Comparison of ENCODE assay signal across 15 mouse cellular contexts in the genomic region with DNA sequence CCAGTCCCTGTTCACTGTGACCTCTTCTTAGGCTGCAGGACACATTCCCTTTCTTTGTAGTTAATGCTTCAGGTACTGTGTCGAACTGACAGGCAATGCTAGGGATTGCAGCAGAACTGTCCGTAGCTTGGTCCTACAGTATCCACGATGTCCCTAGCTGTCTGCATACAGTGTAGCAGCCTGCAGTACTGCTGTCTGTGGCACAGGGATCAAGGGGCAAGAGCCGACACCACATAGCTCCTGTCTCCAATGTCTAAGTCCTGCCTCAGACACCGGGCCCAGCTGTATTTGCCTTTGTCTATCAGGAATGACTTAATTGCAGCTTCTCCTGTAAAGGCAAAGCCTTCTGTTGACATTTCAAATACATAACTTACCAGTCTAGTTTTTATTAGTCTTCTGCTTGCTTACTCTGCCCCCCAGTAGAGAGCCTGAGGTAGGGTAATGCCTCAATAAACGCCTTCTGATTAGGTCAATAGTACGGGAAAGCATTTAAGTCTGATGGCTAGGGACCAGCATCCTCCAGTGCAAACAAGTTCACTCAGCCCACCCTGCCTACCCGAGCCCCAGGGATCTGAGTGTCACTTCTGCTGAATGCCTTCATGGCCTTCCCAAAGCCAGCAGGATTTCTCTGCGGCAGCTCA.
A peak's percentile ranks its signal among the peaks of the same experiment; 100 is the strongest.
DNase-seq lines count a peak whose midpoint lies in the region; ATAC-seq and TF ChIP-seq lines count a peak whose summit lies in the region.
"Had no signal": no experiment of that assay in that cellular context is flagged by ENCODE, and none has a peak within 500 bp of the region (broad histone marks: within the 10 kb centered on the region; RNA-seq: fewer than 3 reads in every experiment).

No protein-coding gene starts in this region.

- no peak overlapping the region for H3K9ac ChIP-seq in neural tube, embryonic 12.5 days
- H3K9ac ChIP-seq in midbrain, embryonic 12.5 days (replicated peaks) = no peak overlapping the region
- no peak overlapping the region for H3K9ac ChIP-seq in neural tube, embryonic 15.5 days (replicated peaks)
- H3K9ac ChIP-seq: limb, embryonic 12.5 days; liver, embryonic 13.5 days had no signal

- H3K9me3 ChIP-seq in neural tube, embryonic 12.5 days = 0 out of 2 replicates have a peak, but pooled peaks cover 3% of the 10 kb centered on the region
- 0 out of 2 replicates have a peak, but pooled peaks cover 3% of the 10 kb centered on the region for H3K9me3 ChIP-seq in midbrain, embryonic 12.5 days
- no peaks in the 10 kb centered on the region for H3K9me3 ChIP-seq in neural tube, embryonic 15.5 days (replicated peaks)
- H3K9me3 ChIP-seq: embryonic facial prominence, embryonic 10.5 days; liver, embryonic 13.5 days had no signal

- peaks cover 40% of the 10 kb centered on the region for H3K4me1 ChIP-seq in cerebellum, adult 2 months (ENCODE audit: control insufficient read depth, insufficient read depth, low read length)
- H3K4me1 ChIP-seq in neural tube, embryonic 12.5 days = 0 out of 2 replicates have a peak, but pooled peaks cover 2% of the 10 kb centered on the region
- H3K4me1 ChIP-seq in midbrain, embryonic 12.5 days = peaks cover 7% of the 10 kb centered on the region
- H3K4me1 ChIP-seq in neural tube, embryonic 15.5 days = peaks cover 22% of the 10 kb centered on the region
- H3K4me1 ChIP-seq: limb, embryonic 12.5 days; liver, embryonic 13.5 days had no signal

- no peak for DNase-seq in cerebellum, adult 2 months
- no peak for DNase-seq in cerebellum, adult 9-10 months
- DNase-seq in neural tube, embryonic 10.5 days (ENCODE audit: extremely low spot score, low spot score) = no peak
- DNase-seq in kidney, postnatal 4 days = no peak
- DNase-seq: gastrocnemius, postnatal 25 days; kidney, postnatal 10 days; layer of hippocampus, adult 9-11 months; liver, embryonic 13.5 days; thymus, postnatal 36 days had no signal

- no peak overlapping the region for H3K4me2 ChIP-seq in neural tube, embryonic 12.5 days (replicated peaks)
- no peak overlapping the region for H3K4me2 ChIP-seq in midbrain, embryonic 12.5 days (replicated peaks)
- no peak overlapping the region for H3K4me2 ChIP-seq in neural tube, embryonic 15.5 days
- H3K4me2 ChIP-seq: limb, embryonic 12.5 days; liver, embryonic 13.5 days had no signal

- H3K4me3 ChIP-seq in cerebellum, adult 2 months (replicated peaks; ENCODE audit: insufficient read depth, low read depth, low read length) = no peak overlapping the region
- H3K4me3 ChIP-seq in neural tube, embryonic 12.5 days = no peak overlapping the region
- no peak overlapping the region for H3K4me3 ChIP-seq in midbrain, embryonic 12.5 days
- no peak overlapping the region for H3K4me3 ChIP-seq in neural tube, embryonic 15.5 days (replicated peaks)
- H3K4me3 ChIP-seq: embryonic facial prominence, embryonic 10.5 days; limb, embryonic 12.5 days; liver, embryonic 13.5 days had no signal

- H3K27me3 ChIP-seq in cerebellum, adult 2 months (ENCODE audit: control insufficient read depth, insufficient read depth, low read length) = no peaks in the 10 kb centered on the region
- H3K27me3 ChIP-seq in neural tube, embryonic 12.5 days (replicated peaks) = no peaks in the 10 kb centered on the region
- H3K27me3 ChIP-seq in midbrain, embryonic 12.5 days = no peaks in the 10 kb centered on the region
- H3K27me3 ChIP-seq in neural tube, embryonic 15.5 days (replicated peaks) = no peaks in the 10 kb centered on the region
- H3K27me3 ChIP-seq: limb, embryonic 12.5 days; liver, embryonic 13.5 days had no signal

- ATAC-seq in neural tube, embryonic 12.5 days (ENCODE audit: low FRiP score, low read depth) = 0 out of 2 replicates have a peak, but pooled peaks have one; percentile 4
- ATAC-seq in midbrain, embryonic 12.5 days (ENCODE audit: low FRiP score, low read depth) = no peak
- peak; percentile 26 for ATAC-seq in neural tube, embryonic 15.5 days (ENCODE audit: low FRiP score)
- no peak for ATAC-seq in inflammation-experienced regulatory T-cells, adult 6 months

- TF ChIP-seq POLR2A in cerebellum, adult 2 months (IDR thresholded peaks at IDR 0.05; ENCODE audit: borderline replicate concordance, insufficient read depth, low read length) = no peak

- 65% methylated on average over 9 of the region's 9 CpGs for WGBS in cerebellum, adult 2 months
- WGBS in neural tube, embryonic 12.5 days = 85% methylated on average over 9 of the region's 9 CpGs
- 70% methylated on average over 9 of the region's 9 CpGs for WGBS in midbrain, embryonic 12.5 days
- WGBS in neural tube, embryonic 15.5 days = 72% methylated on average over 9 of the region's 9 CpGs

- TF ChIP-seq CTCF in cerebellum, adult 2 months (IDR thresholded peaks at IDR 0.05; ENCODE audit: borderline replicate concordance, insufficient read depth, low read depth, low read length) = no peak

- peak overlapping the region; percentile 46 for H3K27ac ChIP-seq in cerebellum, adult 2 months (ENCODE audit: insufficient read depth, low read length)
- no peak overlapping the region for H3K27ac ChIP-seq in neural tube, embryonic 12.5 days
- H3K27ac ChIP-seq in midbrain, embryonic 12.5 days (replicated peaks) = peak overlapping the region; percentile 32; the same call in 1 of the 2 replicates
- peak overlapping the region; percentile 54 for H3K27ac ChIP-seq in neural tube, embryonic 15.5 days (replicated peaks)
- H3K27ac ChIP-seq: embryonic facial prominence, embryonic 10.5 days; limb, embryonic 12.5 days; liver, embryonic 13.5 days had no signal

- no peaks in the 10 kb centered on the region for H3K36me3 ChIP-seq in neural tube, embryonic 12.5 days
- no peaks in the 10 kb centered on the region for H3K36me3 ChIP-seq in midbrain, embryonic 12.5 days
- H3K36me3 ChIP-seq in neural tube, embryonic 15.5 days = no peaks in the 10 kb centered on the region
- H3K36me3 ChIP-seq: embryonic facial prominence, embryonic 10.5 days; limb, embryonic 12.5 days; liver, embryonic 13.5 days had no signal

Comparison
In these comparisons a context has a peak if more than half of its experiments do, and no peak if none do; other contexts are left out.
1. ATAC-seq: peak in neural tube, embryonic 12.5 days (single experiment) and neural tube, embryonic 15.5 days (single experiment); none in midbrain, embryonic 12.5 days (single experiment) and inflammation-experienced regulatory T-cells, adult 6 months (single experiment).